Mouse (Mus musculus) forebrain, embryonic 14.5 days (tissue): ENCODE results near the gene Kcnma1. TPM values are rescaled to one million over a fixed set of nuclear protein-coding genes. Genes with fewer than 3 reads are reported as not detected.

Experiments used
- ATAC-seq: fragments of 200-750 bp; cut with Nextera tagmentation; 2 replicates; pipeline ENCODE4 v1.8.0; 2017; ENCODE audit warnings: mild to moderate bottlenecking, moderate library complexity
- DNase-seq: peaks from one replicate; pipeline ENCODE4 v3.0.0-alpha.2; 2015; ENCODE audit warnings: low spot score
- H3K27ac ChIP-seq: fragments of 300-500 bp; sonication (generic); 2 replicates; pipeline ENCODE4 v1.5.1; 2014; ENCODE audit warnings: low read depth, mild to moderate bottlenecking, control low read depth, low read length, moderate library complexity
- H3K27me3 ChIP-seq: fragments of 300-500 bp; sonication (generic); replicated peaks from 2 replicates; pipeline ENCODE4 v1.6.1; 2014; ENCODE audit warnings: low read length, control low read depth, mixed read lengths; ENCODE audit not compliant: control insufficient read depth, insufficient read depth
- H3K36me3 ChIP-seq: fragments of 300-500 bp; sonication (generic); 2 replicates; pipeline ENCODE4 v1.6.1; 2014; ENCODE audit warnings: low read length, control low read depth; ENCODE audit not compliant: control insufficient read depth, insufficient read depth
- H3K4me1 ChIP-seq: fragments of 300-500 bp; sonication (generic); 2 replicates; pipeline ENCODE4 v1.6.1; 2014; ENCODE audit warnings: antibody characterized with exemption, low read length, control low read depth; ENCODE audit not compliant: control insufficient read depth, insufficient read depth
- H3K4me2 ChIP-seq: fragments of 300-500 bp; sonication (generic); 2 replicates; pipeline ENCODE4 v1.6.1; 2014; ENCODE audit warnings: mild to moderate bottlenecking, control low read depth, low read length
- H3K4me3 ChIP-seq: fragments of 300-500 bp; sonication (generic); 2 replicates; pipeline ENCODE4 v1.5.1; 2014; ENCODE audit warnings: low read depth, low read length, control low read depth
- H3K9ac ChIP-seq: fragments of 300-500 bp; sonication (generic); 2 replicates; pipeline ENCODE4 v1.6.1; 2014; ENCODE audit warnings: mild to moderate bottlenecking, low read length, control low read depth, moderate library complexity
- H3K9me3 ChIP-seq: fragments of 300-500 bp; sonication (generic); replicated peaks from 2 replicates; pipeline ENCODE4 v1.6.1; 2016; ENCODE audit warnings: low read length, control low read depth, mixed read lengths; ENCODE audit not compliant: control insufficient read depth
- WGBS: fragments of 180-500 bp; shearing (Covaris S2); extraction: QIAGEN DNeasy Blood & Tissue Kit; methylation state at CpG from one replicate; pipeline ENCODE4 v1.1.7; 2014; 5-methylcytosine and 5-hydroxymethylcytosine counted together
- polyA plus RNA-seq: library from polyadenylated mRNA; unstranded; fragments of >200 nt; fragmentation: Nextera tagmentation; extraction: Ambion mirVana; gene quantifications from 2 replicates; pipeline ENCODE4 v1.2.1, GENCODE M21; 2014

Gene Kcnma1
- polyA plus RNA-seq, 1 experiment from 2014 or later: 6.6 TPM

DNA sequence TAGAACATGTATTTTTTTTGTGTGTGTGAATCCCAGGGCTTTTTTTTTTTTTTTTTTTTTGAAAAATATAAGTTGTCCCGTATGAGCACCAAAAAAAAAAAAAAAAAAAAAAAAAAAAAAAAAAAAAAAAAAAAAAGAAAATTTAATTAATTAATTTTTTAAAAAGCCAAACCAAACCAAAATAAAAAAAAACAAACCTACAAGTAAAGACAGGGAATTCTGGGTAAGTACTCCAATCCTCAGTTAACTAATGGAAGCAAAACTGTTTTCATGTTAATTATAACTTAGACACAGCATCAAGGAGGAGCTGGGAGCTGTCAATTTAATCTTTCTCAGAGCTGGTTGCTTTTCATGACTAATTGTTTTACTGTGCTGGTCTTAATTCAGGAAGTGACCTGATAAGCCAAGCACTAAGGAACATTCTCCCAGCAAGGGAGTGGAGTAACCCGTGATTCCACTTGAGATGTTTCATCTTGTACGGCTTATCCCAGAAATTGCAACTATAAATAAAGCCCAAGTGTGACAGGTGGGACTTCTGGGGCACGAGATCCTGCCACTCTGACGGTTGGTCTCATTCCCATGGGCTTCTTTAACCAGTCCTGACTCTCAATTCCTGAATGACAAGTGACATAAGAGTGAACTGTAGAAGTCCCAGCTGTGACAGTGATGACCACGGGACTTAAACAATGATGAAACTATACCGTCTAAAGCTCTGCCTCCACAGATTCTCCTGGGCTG is 424.4 kb downstream of the Kcnma1 start:
- H3K27ac ChIP-seq: no peak overlapping the region
- no peak overlapping the region for H3K4me2 ChIP-seq
- H3K9me3 ChIP-seq: no peaks in the 10 kb centered on the region
- no peaks in the 10 kb centered on the region for H3K36me3 ChIP-seq
- ATAC-seq: no peak
- no peak for DNase-seq
- H3K4me1 ChIP-seq: no peaks in the 10 kb centered on the region; the same call in 1 of the 2 replicates
- no peak overlapping the region for H3K9ac ChIP-seq
- no peak overlapping the region for H3K4me3 ChIP-seq
- H3K27me3 ChIP-seq: no peaks in the 10 kb centered on the region
- 78% methylated on average over 7 of the region's 7 CpGs for WGBS

DNA sequence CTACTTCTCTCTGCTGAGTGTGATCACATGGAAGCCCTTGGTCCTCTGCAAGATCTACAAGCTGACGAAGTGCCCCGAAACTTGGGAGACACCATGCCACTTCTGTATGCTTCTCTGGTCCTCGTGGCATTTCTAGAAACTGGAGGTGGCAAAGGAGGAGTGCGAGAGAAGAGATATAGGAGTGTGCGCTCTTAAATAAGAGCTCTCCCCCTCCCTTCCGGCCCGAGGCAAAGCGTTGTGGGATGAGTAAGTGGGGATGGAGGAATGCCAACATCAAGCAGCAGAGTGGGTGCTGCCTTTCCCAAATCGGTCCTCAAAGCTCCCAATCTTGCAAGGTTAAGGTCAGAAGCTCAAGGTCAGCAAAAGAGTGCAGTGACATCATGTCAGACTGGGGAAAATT is 426.8 kb downstream of the Kcnma1 start:
- DNase-seq (no peak), ATAC-seq (no peak)
- Histone ChIP-seq H3K4me3 (no peak overlapping the region), H3K4me2 (no peak overlapping the region), H3K9ac (no peak overlapping the region), H3K9me3 (no peaks in the 10 kb centered on the region), H3K36me3 (no peaks in the 10 kb centered on the region), H3K27me3 (no peaks in the 10 kb centered on the region), H3K4me1 (no peaks in the 10 kb centered on the region), H3K27ac (no peak overlapping the region)
- 86% methylated on average over 9 of the region's 9 CpGs for WGBS

- H3K27me3 ChIP-seq: no peaks in the 10 kb centered on the region
- DNase-seq (peak; percentile 86), ATAC-seq (peak; percentile 34; the same call in 1 of the 2 replicates)
- H3K9me3 ChIP-seq: no peaks in the 10 kb centered on the region
- no peak overlapping the region for H3K9ac ChIP-seq
- no peaks in the 10 kb centered on the region for H3K36me3 ChIP-seq
- H3K4me3 ChIP-seq: no peak overlapping the region
- H3K4me1 ChIP-seq: no peaks in the 10 kb centered on the region
- 21% methylated on average over 2 of the region's 2 CpGs for WGBS
- no peak overlapping the region for H3K27ac ChIP-seq
- no peak overlapping the region for H3K4me2 ChIP-seq
Measured at GRCm38 (mm10) chr14:23583235-23583634, 431.1 kb downstream of the Kcnma1 start.

- ATAC-seq: no peak
- Histone ChIP-seq H3K9ac (no peak overlapping the region), H3K4me1 (no peaks in the 10 kb centered on the region), H3K27me3 (no peaks in the 10 kb centered on the region), H3K27ac (no peak overlapping the region), H3K4me2 (no peak overlapping the region), H3K4me3 (no peak overlapping the region), H3K36me3 (no peaks in the 10 kb centered on the region), H3K9me3 (no peaks in the 10 kb centered on the region)
- WGBS: 78% methylated on average over 3 of the region's 3 CpGs
- DNase-seq: no peak
Measured at GRCm38 (mm10) chr14:23581282-23581681, 433.0 kb downstream of the Kcnma1 start.

GRCm38 (mm10) chr14:23575951-23576350 is 438.3 kb downstream of the Kcnma1 start:
- no peak overlapping the region for H3K9ac ChIP-seq
- no peak overlapping the region for H3K27ac ChIP-seq
- H3K4me3 ChIP-seq: no peak overlapping the region
- no peaks in the 10 kb centered on the region; the same call in 1 of the 2 replicates for H3K4me1 ChIP-seq
- 0 out of 2 replicates have a peak, but pooled peaks have one; percentile 69 for ATAC-seq
- no peak overlapping the region for H3K4me2 ChIP-seq
- no peaks in the 10 kb centered on the region for H3K9me3 ChIP-seq
- WGBS: 4% methylated on average over 2 of the region's 2 CpGs
- H3K27me3 ChIP-seq: no peaks in the 10 kb centered on the region
- H3K36me3 ChIP-seq: no peaks in the 10 kb centered on the region
- DNase-seq: peak; percentile 71

DNA sequence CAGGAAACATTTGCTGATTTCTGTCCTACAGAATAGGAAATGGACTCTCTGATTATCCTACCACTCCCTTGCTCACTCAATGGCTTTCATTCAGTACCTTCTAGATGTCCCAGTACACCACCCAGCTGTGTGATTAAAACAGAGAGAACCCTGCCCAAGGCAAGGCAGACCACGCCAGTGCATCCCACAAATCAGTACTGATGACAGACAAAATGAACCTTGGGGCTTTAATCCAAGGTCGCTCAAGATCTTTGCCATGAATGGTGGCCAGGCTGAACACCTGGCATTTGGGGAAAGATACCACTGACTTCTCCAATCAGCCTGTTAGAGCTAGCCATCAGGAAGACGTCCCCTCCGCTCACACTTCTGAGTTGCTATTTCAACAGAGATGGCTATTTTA is 440.2 kb downstream of the Kcnma1 start:
- Histone ChIP-seq H3K27me3 (no peaks in the 10 kb centered on the region), H3K4me3 (no peak overlapping the region), H3K9ac (no peak overlapping the region), H3K36me3 (no peaks in the 10 kb centered on the region), H3K27ac (no peak overlapping the region), H3K4me2 (no peak overlapping the region), H3K4me1 (no peaks in the 10 kb centered on the region; the same call in 1 of the 2 replicates), H3K9me3 (no peaks in the 10 kb centered on the region)
- DNase-seq (no peak), ATAC-seq (no peak)
- WGBS: 87% methylated on average over 4 of the region's 4 CpGs

DNA sequence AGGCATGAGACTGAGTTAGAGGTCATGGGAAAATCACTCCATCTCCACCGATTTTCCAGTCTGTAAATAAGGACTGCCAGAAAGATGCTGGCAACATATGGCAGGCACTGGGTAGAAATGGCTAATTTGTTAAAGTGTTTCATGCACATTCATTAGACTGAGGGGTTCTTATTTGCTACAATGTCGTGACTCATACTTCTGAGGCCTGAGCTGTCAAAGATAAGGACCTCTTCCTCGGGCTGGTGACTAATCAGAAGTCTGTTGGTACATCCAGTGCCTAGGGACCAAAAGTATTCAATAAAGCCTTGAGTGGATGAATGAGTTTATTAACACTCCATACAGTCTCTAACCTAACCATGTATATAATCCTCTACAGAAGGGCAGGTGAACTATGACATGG is 440.9 kb downstream of the Kcnma1 start:
- Histone ChIP-seq H3K4me3 (no peak overlapping the region), H3K9ac (no peak overlapping the region), H3K36me3 (no peaks in the 10 kb centered on the region), H3K9me3 (no peaks in the 10 kb centered on the region), H3K27ac (no peak overlapping the region), H3K4me2 (no peak overlapping the region), H3K27me3 (no peaks in the 10 kb centered on the region), H3K4me1 (no peaks in the 10 kb centered on the region; the same call in 1 of the 2 replicates)
- 59% methylated on average over 3 of the region's 3 CpGs for WGBS
- ATAC-seq: no peak
- DNase-seq: peak; percentile 16

DNA sequence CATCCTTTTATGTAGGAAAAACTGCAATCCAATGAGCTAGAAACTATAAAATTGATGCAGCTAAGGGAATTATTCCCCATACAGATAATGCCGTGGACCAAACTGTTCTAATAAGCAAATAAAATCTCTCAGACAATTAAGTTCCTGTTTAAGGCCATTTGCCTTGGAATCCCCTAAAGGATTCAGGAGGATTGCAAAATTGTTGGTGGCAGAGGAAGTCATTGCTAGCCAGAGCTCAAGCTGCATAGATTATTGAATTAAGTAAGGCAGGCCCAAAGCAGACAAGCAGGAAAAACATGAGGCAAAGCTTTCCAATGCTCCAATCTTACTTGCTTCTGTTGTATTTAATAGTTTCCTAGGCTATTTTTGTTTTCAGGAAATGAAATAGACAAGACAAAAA is 441.5 kb downstream of the Kcnma1 start:
- WGBS: 66% methylated on average over 1 of the region's 1 CpGs
- DNase-seq (no peak), ATAC-seq (no peak)
- H3K27me3 ChIP-seq: no peaks in the 10 kb centered on the region
- H3K4me3 ChIP-seq: no peak overlapping the region
- no peak overlapping the region for H3K4me2 ChIP-seq
- no peak overlapping the region for H3K27ac ChIP-seq
- H3K4me1 ChIP-seq: no peaks in the 10 kb centered on the region; the same call in 1 of the 2 replicates
- H3K9ac ChIP-seq: no peak overlapping the region
- no peaks in the 10 kb centered on the region for H3K36me3 ChIP-seq
- no peaks in the 10 kb centered on the region for H3K9me3 ChIP-seq

DNA sequence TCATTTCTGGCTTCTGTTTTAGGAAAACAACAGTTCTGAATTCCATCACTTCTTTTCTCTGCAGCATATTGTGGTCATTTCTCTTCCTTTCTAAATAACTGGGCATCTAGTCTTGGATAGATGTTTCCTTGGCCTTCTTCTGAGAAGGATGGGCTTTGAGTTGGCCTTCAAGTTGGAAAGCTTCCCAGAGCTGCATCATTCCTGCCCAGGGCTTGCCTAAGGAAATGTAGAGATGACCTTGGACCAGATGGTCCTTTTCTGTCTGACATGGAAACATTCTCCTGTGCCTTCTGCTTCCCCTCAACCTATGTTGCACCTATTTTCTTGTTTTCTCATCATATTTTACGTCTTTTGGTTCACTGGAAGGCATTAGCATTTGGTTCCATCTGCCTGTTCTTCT is 444.0 kb downstream of the Kcnma1 start:
- H3K9ac ChIP-seq: no peak overlapping the region
- H3K4me3 ChIP-seq: no peak overlapping the region
- no peak for DNase-seq
- WGBS: 64% methylated on average over 1 of the region's 1 CpGs
- H3K36me3 ChIP-seq: no peaks in the 10 kb centered on the region
- no peak overlapping the region for H3K27ac ChIP-seq
- H3K9me3 ChIP-seq: no peaks in the 10 kb centered on the region
- no peak for ATAC-seq
- no peaks in the 10 kb centered on the region for H3K27me3 ChIP-seq
- H3K4me2 ChIP-seq: no peak overlapping the region
- no peaks in the 10 kb centered on the region; the same call in none of the 2 replicates for H3K4me1 ChIP-seq
